ENCODE assay signal across 19 mouse cellular contexts in genomic region chr16:76442635-76443034, GRCm38 (mm10).
"Had no signal": no experiment of that assay in that cellular context is flagged by ENCODE, and none has a peak within 500 bp of the region (broad histone marks: within the 10 kb centered on the region; RNA-seq: fewer than 3 reads in every experiment).

No protein-coding gene starts in this region.

- H3K4me2 ChIP-seq: lung, embryonic 15.5 days; midbrain, embryonic 11.5 days; midbrain, embryonic 13.5 days; midbrain, embryonic 15.5 days; neural tube, embryonic 12.5 days had no signal

- H3K27me3 ChIP-seq: liver, embryonic 15.5 days; lung, embryonic 15.5 days; megakaryocyte, embryonic 14.5 days; midbrain, embryonic 13.5 days; midbrain, embryonic 15.5 days; neural tube, embryonic 12.5 days had no signal

- H3K9ac ChIP-seq: liver, embryonic 15.5 days; lung, embryonic 15.5 days; midbrain, embryonic 13.5 days; midbrain, embryonic 15.5 days; neural tube, embryonic 12.5 days had no signal

- DNase-seq: lung, adult 2 months; lung, postnatal 14 days; lung, postnatal 36 days; retina, postnatal 1 day; right cerebral cortex, adult 18-20 months; right cerebral cortex, postnatal 25 days; right cerebral cortex, postnatal 4 days; spleen, adult 18-20 months; thymus, adult 18-20 months; thymus, postnatal 14 days; thymus, postnatal 36 days had no signal

- H3K9me3 ChIP-seq: liver, embryonic 15.5 days; lung, embryonic 15.5 days; megakaryocyte, embryonic 14.5 days; midbrain, embryonic 13.5 days; midbrain, embryonic 15.5 days; neural tube, embryonic 12.5 days had no signal

- H3K27ac ChIP-seq: liver, embryonic 15.5 days; lung, embryonic 15.5 days; macrophage; midbrain, embryonic 13.5 days; midbrain, embryonic 15.5 days; neural tube, embryonic 12.5 days had no signal

- ATAC-seq: midbrain, embryonic 13.5 days; midbrain, embryonic 15.5 days had no signal

- H3K4me1 ChIP-seq: lung, embryonic 15.5 days; midbrain, embryonic 13.5 days; midbrain, embryonic 15.5 days; neural tube, embryonic 12.5 days had no signal

- H3K4me3 ChIP-seq: liver, embryonic 15.5 days; lung, embryonic 15.5 days; megakaryocyte, embryonic 14.5 days; midbrain, embryonic 13.5 days; midbrain, embryonic 15.5 days; neural tube, embryonic 12.5 days had no signal

- H3K36me3 ChIP-seq: liver, embryonic 15.5 days; lung, embryonic 15.5 days; midbrain, embryonic 13.5 days; midbrain, embryonic 15.5 days; neural tube, embryonic 12.5 days had no signal
